Mouse (Mus musculus): Measurements from ENCODE around the gene Cdk4. TPM values are rescaled to one million over a fixed set of nuclear protein-coding genes. Genes with fewer than 3 reads are reported as not detected.

Gene Cdk4
- 2,431 and 2,450 TPM in 2 replicates for polyA plus RNA-seq (2016; fragmentation: Nextera tagmentation; extraction: Ambion mirVana)

GRCm38 (mm10) chr10:127063239-127063872 lies at the start of gene Cdk4:
TSS of gene Cdk4 (plus strand) at chr10:127063534.
- under 1% methylated on average over 46 of the region's 46 CpGs for WGBS
- Histone ChIP-seq H3K27ac (peak within 1 kb of the TSS; percentile 94), H3K4me3 (replicated peaks) (peak within 1 kb of the TSS; percentile 76), H3K4me1 (peaks cover 57% of the 10 kb centered on the region), H3K36me3 (replicated peaks) (peaks cover 39% of the 10 kb centered on the region), H3K27me3 (no peaks in the 10 kb centered on the region), H3K9me3 (no peaks in the 10 kb centered on the region), H3K9ac (peak within 1 kb of the TSS; percentile 99), H3K4me2 (peak within 1 kb of the TSS; percentile 82)
- ATAC-seq (ENCODE audit: low FRiP score) = peak; percentile 93

- no peaks in the 10 kb centered on the region for H3K27me3 ChIP-seq
- 66% methylated on average over 5 of the region's 5 CpGs for WGBS
Observed at GRCm38 (mm10) chr10:127016488-127016887, 46.8 kb upstream of the Cdk4 start.

GRCm38 (mm10) chr10:127017071-127017470 lies 46.3 kb upstream of the Cdk4 start:
- Histone ChIP-seq H3K4me3 (replicated peaks) (no peak overlapping the region), H3K4me2 (no peak overlapping the region), H3K4me1 (peaks cover 9% of the 10 kb centered on the region; the same call in 1 of the 2 replicates), H3K36me3 (replicated peaks) (peaks cover 9% of the 10 kb centered on the region), H3K27me3 (no peaks in the 10 kb centered on the region), H3K9me3 (no peaks in the 10 kb centered on the region), H3K27ac (no peak overlapping the region), H3K9ac (no peak overlapping the region)
- ATAC-seq (ENCODE audit: low FRiP score) = no peak
- 26% methylated on average over 2 of the region's 2 CpGs for WGBS

More at GRCm38 (mm10) chr10:127016488-127016887, 46.8 kb upstream of the Cdk4 start:
- H3K27ac ChIP-seq = no peak overlapping the region
- no peaks in the 10 kb centered on the region for H3K9me3 ChIP-seq
- no peak overlapping the region for H3K4me3 ChIP-seq (replicated peaks)
- H3K36me3 ChIP-seq (replicated peaks) = peaks cover 4% of the 10 kb centered on the region; the same call in 1 of the 2 replicates
- no peak overlapping the region for H3K9ac ChIP-seq
- H3K4me2 ChIP-seq = no peak overlapping the region
- ATAC-seq (ENCODE audit: low FRiP score) = no peak
- peaks cover 9% of the 10 kb centered on the region; the same call in 1 of the 2 replicates for H3K4me1 ChIP-seq

GRCm38 (mm10) chr10:127018422-127018821 lies 44.9 kb upstream of the Cdk4 start:
- no peak overlapping the region for H3K27ac ChIP-seq
- H3K27me3 ChIP-seq = no peaks in the 10 kb centered on the region
- ATAC-seq (ENCODE audit: low FRiP score) = no peak
- H3K4me2 ChIP-seq = no peak overlapping the region
- peaks cover 21% of the 10 kb centered on the region for H3K36me3 ChIP-seq (replicated peaks)
- no peak overlapping the region for H3K4me3 ChIP-seq (replicated peaks)
- 84% methylated on average over 16 of the region's 16 CpGs for whole genome bisulfite sequencing
- no peak overlapping the region for H3K9ac ChIP-seq
- peaks cover 9% of the 10 kb centered on the region; the same call in 1 of the 2 replicates for H3K4me1 ChIP-seq
- no peaks in the 10 kb centered on the region for H3K9me3 ChIP-seq

GRCm38 (mm10) chr10:127030336-127031296 lies 32.7 kb upstream of the Cdk4 start, which contains the start of gene Tsfm:
TSS of gene Tsfm (minus strand) at chr10:127030840.
- Histone ChIP-seq H3K4me1 (peaks cover 11% of the 10 kb centered on the region), H3K36me3 (replicated peaks) (peaks cover 33% of the 10 kb centered on the region), H3K9me3 (no peaks in the 10 kb centered on the region), H3K4me2 (peak within 1 kb of the TSS; percentile 87), H3K27me3 (no peaks in the 10 kb centered on the region), H3K4me3 (replicated peaks) (peak within 1 kb of the TSS; percentile 83), H3K9ac (peak within 1 kb of the TSS; percentile 87), H3K27ac (peak within 1 kb of the TSS; percentile 76)
- ATAC-seq (ENCODE audit: low FRiP score) = peak; percentile 92
- 6% methylated on average over 56 of the region's 56 CpGs for WGBS

GRCm38 (mm10) chr10:127033301-127033741 lies 30.0 kb upstream of the Cdk4 start:
- Histone ChIP-seq H3K9ac (no peak overlapping the region), H3K4me3 (replicated peaks) (no peak overlapping the region), H3K4me1 (peaks cover 11% of the 10 kb centered on the region), H3K9me3 (no peaks in the 10 kb centered on the region), H3K27me3 (no peaks in the 10 kb centered on the region), H3K36me3 (replicated peaks) (peaks cover 6% of the 10 kb centered on the region), H3K27ac (no peak overlapping the region), H3K4me2 (no peak overlapping the region)
- 85% methylated on average over 8 of the region's 8 CpGs for WGBS
- ATAC-seq (ENCODE audit: low FRiP score) = no peak

GRCm38 (mm10) chr10:127036273-127036672 lies 27.1 kb upstream of the Cdk4 start:
- H3K9ac ChIP-seq = no peak overlapping the region
- WGBS = 89% methylated on average over 12 of the region's 12 CpGs
- H3K36me3 ChIP-seq (replicated peaks) = no peaks in the 10 kb centered on the region
- peaks cover 6% of the 10 kb centered on the region for H3K4me1 ChIP-seq
- no peak for ATAC-seq (ENCODE audit: low FRiP score)
- no peak overlapping the region for H3K4me3 ChIP-seq (replicated peaks)
- no peak overlapping the region for H3K4me2 ChIP-seq
- H3K9me3 ChIP-seq = no peaks in the 10 kb centered on the region
- H3K27ac ChIP-seq = no peak overlapping the region
- peaks cover 19% of the 10 kb centered on the region for H3K27me3 ChIP-seq

GRCm38 (mm10) chr10:127037641-127038040 lies 25.7 kb upstream of the Cdk4 start:
- 78% methylated on average over 12 of the region's 12 CpGs for WGBS
- Histone ChIP-seq H3K9ac (no peak overlapping the region; the same call in 1 of the 2 replicates), H3K9me3 (no peaks in the 10 kb centered on the region), H3K4me2 (no peak overlapping the region), H3K36me3 (replicated peaks) (no peaks in the 10 kb centered on the region), H3K27ac (no peak overlapping the region), H3K4me1 (peaks cover 11% of the 10 kb centered on the region), H3K27me3 (peaks cover 19% of the 10 kb centered on the region), H3K4me3 (replicated peaks) (no peak overlapping the region)
- ATAC-seq (ENCODE audit: low FRiP score) = no peak

GRCm38 (mm10) chr10:127040569-127041214 lies 22.6 kb upstream of the Cdk4 start:
- no peak overlapping the region for H3K27ac ChIP-seq
- WGBS = under 1% methylated on average over 20 of the region's 20 CpGs

GRCm38 (mm10) chr10:127041274-127041766 lies 22.0 kb upstream of the Cdk4 start, which contains the start of the genes Mettl1 and Eef1akmt3:
TSS of gene Mettl1 (plus strand) at chr10:127041414.
TSS of gene Eef1akmt3 (minus strand) at chr10:127041513.
- WGBS = under 1% methylated on average over 28 of the region's 28 CpGs
- no peak within 1 kb of the TSS for H3K27ac ChIP-seq
- ATAC-seq (ENCODE audit: low FRiP score) = peak; percentile 73
- peak within 1 kb of the TSS; percentile 71 for H3K9ac ChIP-seq
- H3K27me3 ChIP-seq = peaks cover 19% of the 10 kb centered on the region
- H3K9me3 ChIP-seq = no peaks in the 10 kb centered on the region
- peaks cover 18% of the 10 kb centered on the region for H3K4me1 ChIP-seq
- peak within 1 kb of the TSS; percentile 82 for H3K4me3 ChIP-seq (replicated peaks)
- H3K4me2 ChIP-seq = peak within 1 kb of the TSS; percentile 99
- H3K36me3 ChIP-seq (replicated peaks) = peaks cover 10% of the 10 kb centered on the region

More at GRCm38 (mm10) chr10:127040569-127041214, 22.6 kb upstream of the Cdk4 start:
- Histone ChIP-seq H3K27me3 (peaks cover 19% of the 10 kb centered on the region), H3K9ac (peak overlapping the region; percentile 71), H3K4me2 (peak overlapping the region; percentile 99), H3K4me1 (peaks cover 18% of the 10 kb centered on the region), H3K4me3 (replicated peaks) (peak overlapping the region; percentile 82), H3K9me3 (no peaks in the 10 kb centered on the region), H3K36me3 (replicated peaks) (peaks cover 10% of the 10 kb centered on the region)
- no peak for ATAC-seq (ENCODE audit: low FRiP score)

- Histone ChIP-seq H3K4me2 (peak overlapping the region; percentile 99), H3K9me3 (no peaks in the 10 kb centered on the region), H3K27ac (no peak overlapping the region), H3K36me3 (replicated peaks) (peaks cover 10% of the 10 kb centered on the region), H3K4me3 (replicated peaks) (peak overlapping the region; percentile 82), H3K27me3 (peaks cover 19% of the 10 kb centered on the region), H3K4me1 (peaks cover 18% of the 10 kb centered on the region), H3K9ac (peak overlapping the region; percentile 71)
- WGBS = under 1% methylated on average over 44 of the region's 44 CpGs
- peak; percentile 91 for ATAC-seq (ENCODE audit: low FRiP score)
Observed at GRCm38 (mm10) chr10:127041774-127042338, 21.5 kb upstream of the Cdk4 start.

Data from forebrain, embryonic 12.5 days (tissue).